Mouse (Mus musculus) heart, embryonic 15.5 days (tissue): ENCODE results near the gene Sema3f. TPM values are rescaled to one million over a fixed set of nuclear protein-coding genes. Genes with fewer than 3 reads are reported as not detected.
"Not testable (repeated sequence)": the region's sequence is repeated elsewhere in the genome, so short reads cannot be mapped to it uniquely, and the experiment has no call there.

Source experiments
- ATAC-seq: fragments of 200-750 bp; cut with Nextera tagmentation; replicated peaks from 2 replicates; pipeline ENCODE4 v1.8.0; 2017; ENCODE audit warnings: low read depth, moderate TSS enrichment; ENCODE audit not compliant: insufficient number of reproducible peaks, insufficient read depth, low FRiP score
- H3K27ac ChIP-seq: fragments of 300-500 bp; sonication (generic); 2 replicates; pipeline ENCODE4 v1.5.1; 2015; ENCODE audit warnings: mild to moderate bottlenecking, inconsistent platforms
- H3K27me3 ChIP-seq: fragments of 300-500 bp; sonication (generic); 2 replicates; pipeline ENCODE4 v1.6.1; 2015; ENCODE audit warnings: inconsistent platforms
- H3K36me3 ChIP-seq: fragments of 300-500 bp; sonication (generic); 2 replicates; pipeline ENCODE4 v1.6.1; 2015; ENCODE audit warnings: mild to moderate bottlenecking, inconsistent platforms
- H3K4me1 ChIP-seq: fragments of 300-500 bp; sonication (generic); replicated peaks from 2 replicates; pipeline ENCODE4 v1.6.1; 2015; ENCODE audit warnings: inconsistent platforms
- H3K4me2 ChIP-seq: fragments of 300-500 bp; sonication (generic); 2 replicates; pipeline ENCODE4 v1.6.1; 2015; ENCODE audit warnings: inconsistent platforms, mild to moderate bottlenecking, moderate library complexity
- H3K4me3 ChIP-seq: fragments of 300-500 bp; sonication (generic); 2 replicates; pipeline ENCODE4 v1.5.1; 2015; ENCODE audit warnings: mild to moderate bottlenecking, inconsistent platforms
- H3K9ac ChIP-seq: fragments of 300-500 bp; sonication (generic); 2 replicates; pipeline ENCODE4 v1.6.1; 2015; ENCODE audit warnings: mild to moderate bottlenecking, inconsistent platforms
- H3K9me3 ChIP-seq: fragments of 300-500 bp; sonication (generic); replicated peaks from 2 replicates; pipeline ENCODE4 v1.6.1; 2016; ENCODE audit warnings: inconsistent platforms
- WGBS: fragments of 180-500 bp; shearing (Covaris S2); methylation state at CpG from one replicate; pipeline ENCODE4 v1.1.7; 2015; ENCODE audit warnings: mixed read lengths; 5-methylcytosine and 5-hydroxymethylcytosine counted together
- polyA plus RNA-seq: library from polyadenylated mRNA; unstranded; fragments of >200 nt; fragmentation: Nextera tagmentation; extraction: Ambion mirVana; gene quantifications from 2 replicates; pipeline ENCODE4 v1.2.1, GENCODE M21; 2015

Gene Sema3f
- polyA plus RNA-seq, 1 experiment from 2014 or later: 4.1 TPM

GRCm38 (mm10) chr9:107688415-107688814 is 21.9 kb downstream of the Sema3f start:
- no peak for ATAC-seq

GRCm38 (mm10) chr9:107685231-107685981 is 24.9 kb downstream of the Sema3f start:
- Histone ChIP-seq H3K4me2 (no peak overlapping the region), H3K4me1 (peaks cover 7% of the 10 kb centered on the region), H3K27ac (no peak overlapping the region), H3K27me3 (no peaks in the 10 kb centered on the region), H3K9ac (no peak overlapping the region), H3K9me3 (no peaks in the 10 kb centered on the region), H3K4me3 (no peak overlapping the region), H3K36me3 (no peaks in the 10 kb centered on the region)
- ATAC-seq: peak; percentile 56
- WGBS: 43% methylated on average over 17 of the region's 17 CpGs

More at GRCm38 (mm10) chr9:107688415-107688814, 21.9 kb downstream of the Sema3f start:
- no peak overlapping the region for H3K9ac ChIP-seq
- 81% methylated on average over 5 of the region's 5 CpGs for WGBS
- H3K27ac ChIP-seq: no peak overlapping the region
- H3K4me3 ChIP-seq: no peak overlapping the region
- no peaks in the 10 kb centered on the region for H3K36me3 ChIP-seq
- H3K4me1 ChIP-seq: peaks cover 17% of the 10 kb centered on the region
- no peak overlapping the region for H3K4me2 ChIP-seq
- no peaks in the 10 kb centered on the region for H3K27me3 ChIP-seq
- no peaks in the 10 kb centered on the region for H3K9me3 ChIP-seq

GRCm38 (mm10) chr9:107682405-107682804 is 27.9 kb downstream of the Sema3f start:
- no peak overlapping the region for H3K4me2 ChIP-seq
- no peaks in the 10 kb centered on the region for H3K36me3 ChIP-seq
- H3K4me3 ChIP-seq: no peak overlapping the region
- no peak overlapping the region for H3K27ac ChIP-seq
- H3K9me3 ChIP-seq: no peaks in the 10 kb centered on the region
- peaks cover 14% of the 10 kb centered on the region for H3K27me3 ChIP-seq
- no peak overlapping the region for H3K9ac ChIP-seq
- WGBS: 87% methylated on average over 20 of the region's 20 CpGs
- H3K4me1 ChIP-seq: peaks cover 7% of the 10 kb centered on the region
- no peak for ATAC-seq

GRCm38 (mm10) chr9:107679501-107679900 is 30.8 kb downstream of the Sema3f start, which contains the start of gene Gnat1:
Gene Gnat1 (minus strand): TSS chr9:107679712.
- Histone ChIP-seq H3K4me3 (no peak within 1 kb of the TSS), H3K4me1 (peaks cover 15% of the 10 kb centered on the region), H3K36me3 (no peaks in the 10 kb centered on the region), H3K9me3 (no peaks in the 10 kb centered on the region), H3K9ac (no peak within 1 kb of the TSS), H3K27ac (no peak within 1 kb of the TSS), H3K27me3 (peaks cover 43% of the 10 kb centered on the region), H3K4me2 (no peak within 1 kb of the TSS)
- WGBS: 37% methylated on average over 5 of the region's 5 CpGs
- ATAC-seq: no peak

GRCm38 (mm10) chr9:107678861-107679260 is 31.4 kb downstream of the Sema3f start:
- H3K4me1 ChIP-seq: peaks cover 15% of the 10 kb centered on the region
- no peak for ATAC-seq
- WGBS: 89% methylated on average over 2 of the region's 2 CpGs

GRCm38 (mm10) chr9:107677819-107678526 is 32.3 kb downstream of the Sema3f start:
- peaks cover 15% of the 10 kb centered on the region for H3K4me1 ChIP-seq
- H3K27ac ChIP-seq, H3K4me3 ChIP-seq, ATAC-seq, H3K4me2 ChIP-seq, H3K9me3 ChIP-seq, H3K36me3 ChIP-seq, H3K9ac ChIP-seq: not testable (repeated sequence)
- 39% methylated on average over 14 of the region's 14 CpGs for WGBS
- H3K27me3 ChIP-seq: peaks cover 52% of the 10 kb centered on the region

More at GRCm38 (mm10) chr9:107678861-107679260, 31.4 kb downstream of the Sema3f start:
- Histone ChIP-seq H3K36me3 (no peaks in the 10 kb centered on the region), H3K4me2 (no peak overlapping the region), H3K27me3 (peaks cover 49% of the 10 kb centered on the region), H3K9ac (no peak overlapping the region), H3K27ac (no peak overlapping the region), H3K4me3 (no peak overlapping the region), H3K9me3 (no peaks in the 10 kb centered on the region)

GRCm38 (mm10) chr9:107677091-107677784 is 33.0 kb downstream of the Sema3f start:
- peaks cover 15% of the 10 kb centered on the region for H3K4me1 ChIP-seq
- WGBS: 16% methylated on average over 17 of the region's 17 CpGs

GRCm38 (mm10) chr9:107676302-107676701 is 34.0 kb downstream of the Sema3f start:
- H3K9me3 ChIP-seq: no peaks in the 10 kb centered on the region
- peak overlapping the region; percentile 44 for H3K4me3 ChIP-seq
- 3% methylated on average over 25 of the region's 25 CpGs for WGBS
- peaks cover 15% of the 10 kb centered on the region for H3K4me1 ChIP-seq
- H3K9ac ChIP-seq: no peak overlapping the region
- no peaks in the 10 kb centered on the region for H3K36me3 ChIP-seq
- peak overlapping the region; percentile 68 for H3K4me2 ChIP-seq
- H3K27ac ChIP-seq: no peak overlapping the region
- H3K27me3 ChIP-seq: peaks cover 52% of the 10 kb centered on the region
- no peak for ATAC-seq

More at GRCm38 (mm10) chr9:107677091-107677784, 33.0 kb downstream of the Sema3f start:
- Histone ChIP-seq H3K27ac (no peak overlapping the region), H3K4me3 (no peak overlapping the region), H3K27me3 (peaks cover 52% of the 10 kb centered on the region), H3K9ac (no peak overlapping the region), H3K36me3 (no peaks in the 10 kb centered on the region), H3K9me3 (no peaks in the 10 kb centered on the region), H3K4me2 (0 out of 2 replicates have a peak overlapping the region, but pooled peaks have one; percentile 68)
- no peak for ATAC-seq

- no peaks in the 10 kb centered on the region for H3K36me3 ChIP-seq
- H3K4me3 ChIP-seq: peak overlapping the region; percentile 44
- no peak overlapping the region for H3K9ac ChIP-seq
- peaks cover 15% of the 10 kb centered on the region for H3K4me1 ChIP-seq
- peaks cover 52% of the 10 kb centered on the region for H3K27me3 ChIP-seq
- WGBS: under 1% methylated on average over 39 of the region's 39 CpGs
- H3K4me2 ChIP-seq: peak overlapping the region; percentile 68
- H3K9me3 ChIP-seq: no peaks in the 10 kb centered on the region
- no peak overlapping the region for H3K27ac ChIP-seq
- no peak for ATAC-seq
Observed at GRCm38 (mm10) chr9:107675671-107676301, 34.5 kb downstream of the Sema3f start.

GRCm38 (mm10) chr9:107674609-107675429 is 35.5 kb downstream of the Sema3f start:
- Histone ChIP-seq H3K9me3 (no peaks in the 10 kb centered on the region), H3K36me3 (no peaks in the 10 kb centered on the region), H3K4me3 (no peak overlapping the region), H3K4me1 (peaks cover 22% of the 10 kb centered on the region), H3K27ac (no peak overlapping the region), H3K27me3 (peaks cover 50% of the 10 kb centered on the region), H3K9ac (no peak overlapping the region), H3K4me2 (no peak overlapping the region)
- ATAC-seq: no peak; the same call in 1 of the 2 replicates
- 65% methylated on average over 9 of the region's 9 CpGs for WGBS
